ENCODE assay signal across 8 mouse cellular contexts in the genomic region with DNA sequence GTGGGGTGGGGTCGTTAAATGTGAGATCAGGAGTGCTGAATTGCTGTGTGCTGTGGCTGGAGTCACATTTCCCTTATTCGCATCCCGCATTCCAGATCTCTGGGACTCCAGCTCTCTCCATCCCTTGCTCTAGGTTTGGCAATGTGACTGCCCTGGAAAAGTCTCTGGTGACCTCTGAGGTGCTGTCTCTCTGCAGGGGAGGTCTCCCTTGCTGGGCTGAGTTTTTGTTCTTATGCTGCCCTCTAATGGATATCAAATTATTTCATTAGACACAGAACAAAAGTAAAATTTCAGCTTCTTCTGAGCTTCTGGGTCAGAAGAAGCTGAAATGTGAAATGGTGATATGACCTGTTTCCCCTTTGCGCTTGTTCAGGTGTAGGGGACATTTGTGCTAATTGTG.
DNase-seq lines count a peak whose midpoint lies in the region; ATAC-seq and TF ChIP-seq lines count a peak whose summit lies in the region.

No protein-coding gene starts in this region.

- H3K9ac ChIP-seq in midbrain, postnatal 0 days (replicated peaks; ENCODE audit: low read length, poor library complexity, severe bottlenecking), result no peak overlapping the region
- no peak overlapping the region for H3K9ac ChIP-seq in liver, embryonic 12.5 days

- 40% methylated on average over 4 of the region's 4 CpGs for WGBS in midbrain, postnatal 0 days
- WGBS in liver, embryonic 12.5 days (ENCODE audit: insufficient replicate concordance), result 52% methylated on average over 4 of the region's 4 CpGs

- no peaks in the 10 kb centered on the region for H3K9me3 ChIP-seq in midbrain, postnatal 0 days (ENCODE audit: low read length)
- H3K9me3 ChIP-seq in liver, embryonic 12.5 days (replicated peaks), result no peaks in the 10 kb centered on the region

- peak; percentile 16 for DNase-seq in layer of hippocampus, adult 9-11 months
- no peak for DNase-seq in layer of hippocampus, adult 9-10 months (ENCODE audit: low spot score)
- DNase-seq in cerebellum, adult 11-12 months, result peak; percentile 25
- DNase-seq in forelimb bud, embryonic 11.5 days (ENCODE audit: low read depth, low spot score), result peak; percentile 35
- DNase-seq in midbrain, postnatal 0 days (ENCODE audit: low spot score), result peak; percentile 34
- no peak for DNase-seq in testis, postnatal 14 days (ENCODE audit: low spot score)
- DNase-seq in thymus, postnatal 14 days, result no peak

- H3K4me1 ChIP-seq in midbrain, postnatal 0 days (ENCODE audit: insufficient read depth, low read length), result peaks cover 2% of the 10 kb centered on the region; the same call in 1 of the 2 replicates
- no peaks in the 10 kb centered on the region for H3K4me1 ChIP-seq in liver, embryonic 12.5 days

- H3K27me3 ChIP-seq in midbrain, postnatal 0 days (ENCODE audit: insufficient read depth, low read length), result no peaks in the 10 kb centered on the region
- no peaks in the 10 kb centered on the region for H3K27me3 ChIP-seq in liver, embryonic 12.5 days (replicated peaks)

- peak; percentile 64 for TF ChIP-seq CTCF in midbrain, postnatal 0 days (IDR thresholded peaks at IDR 0.05)

- no peak overlapping the region for H3K4me3 ChIP-seq in midbrain, postnatal 0 days (ENCODE audit: low read depth, low read length)
- H3K4me3 ChIP-seq in liver, embryonic 12.5 days, result no peak overlapping the region

- no peak overlapping the region for H3K4me2 ChIP-seq in midbrain, postnatal 0 days (ENCODE audit: low read depth, low read length, poor library complexity, severe bottlenecking)
- no peak overlapping the region for H3K4me2 ChIP-seq in liver, embryonic 12.5 days

- no peak overlapping the region for H3K27ac ChIP-seq in midbrain, postnatal 0 days (ENCODE audit: low read depth, low read length)
- no peak overlapping the region for H3K27ac ChIP-seq in liver, embryonic 12.5 days

- ATAC-seq in midbrain, postnatal 0 days (ENCODE audit: low FRiP score), result no peak
- ATAC-seq in liver, embryonic 12.5 days, result no peak

- no peaks in the 10 kb centered on the region for H3K36me3 ChIP-seq in midbrain, postnatal 0 days (ENCODE audit: insufficient read depth, low read length)
- no peaks in the 10 kb centered on the region for H3K36me3 ChIP-seq in liver, embryonic 12.5 days

Comparison
In these comparisons a context has a peak if more than half of its experiments do, and no peak if none do; other contexts are left out.
1. DNase-seq: peak in layer of hippocampus, adult 9-11 months (single experiment), cerebellum, adult 11-12 months (single experiment), forelimb bud, embryonic 11.5 days (single experiment) and midbrain, postnatal 0 days (single experiment); none in layer of hippocampus, adult 9-10 months (single experiment), testis, postnatal 14 days (single experiment) and thymus, postnatal 14 days (single experiment).